Mouse (Mus musculus) kidney, adult 2 months (tissue): ENCODE data around the gene Myo9b.

Experiments used
- CTCF ChIP-seq: fragments of 200-500 bp; conservative IDR thresholded peaks from 2 replicates; pipeline ENCODE4 v1.5.1; 2011; ENCODE audit warnings: low read depth, mild to moderate bottlenecking, control low read depth, low read length, moderate library complexity, mixed read lengths; ENCODE audit not compliant: insufficient read depth, insufficient read length
- POLR2A ChIP-seq: fragments of 200-500 bp; IDR thresholded peaks from one replicate; pipeline ENCODE4 v1.6.1; 2011; ENCODE audit warnings: low read depth, low read length, control low read depth

- TF ChIP-seq CTCF (no peak), POLR2A (no peak)
Observed at GRCm38 (mm10) chr8:71369040-71369718, 96.7 kb downstream of the Myo9b start.
